Mouse (Mus musculus) embryonic facial prominence, embryonic 12.5 days (tissue): Measurements from ENCODE around the gene Ggact. TPM values are rescaled to one million over a fixed set of nuclear protein-coding genes. Genes with fewer than 3 reads are reported as not detected.

Experiments
- ATAC-seq: fragments of 200-750 bp; cut with Nextera tagmentation; 2 replicates; pipeline ENCODE4 v1.8.0; 2017; ENCODE audit not compliant: insufficient number of reproducible peaks, insufficient read depth, low FRiP score, low TSS enrichment
- H3K27ac ChIP-seq: fragments of 300-500 bp; sonication (generic); 2 replicates; pipeline ENCODE4 v1.5.1; 2016; ENCODE audit warnings: mild to moderate bottlenecking
- H3K27me3 ChIP-seq: fragments of 300-500 bp; sonication (generic); 2 replicates; pipeline ENCODE4 v1.6.1; 2016; ENCODE audit warnings: mild to moderate bottlenecking, moderate library complexity
- H3K36me3 ChIP-seq: fragments of 300-500 bp; sonication (generic); 2 replicates; pipeline ENCODE4 v1.6.1; 2016; ENCODE audit warnings: mild to moderate bottlenecking
- H3K4me1 ChIP-seq: fragments of 300-500 bp; sonication (generic); 2 replicates; pipeline ENCODE4 v1.6.1; 2016
- H3K4me2 ChIP-seq: fragments of 300-500 bp; sonication (generic); replicated peaks from 2 replicates; pipeline ENCODE4 v1.6.1; 2016; ENCODE audit warnings: mild to moderate bottlenecking, moderate library complexity
- H3K4me3 ChIP-seq: fragments of 300-500 bp; sonication (generic); 2 replicates; pipeline ENCODE4 v1.5.1; 2016; ENCODE audit warnings: mild to moderate bottlenecking
- H3K9ac ChIP-seq: fragments of 300-500 bp; sonication (generic); 2 replicates; pipeline ENCODE4 v1.6.1; 2016; ENCODE audit warnings: mild to moderate bottlenecking, moderate library complexity
- H3K9me3 ChIP-seq: fragments of 300-500 bp; sonication (generic); 2 replicates; pipeline ENCODE4 v1.6.1; 2016; ENCODE audit warnings: mild to moderate bottlenecking, moderate library complexity
- WGBS: fragments of 180-500 bp; shearing (Covaris S2); methylation state at CpG from one replicate; pipeline ENCODE4 v1.1.7; 2016; 5-methylcytosine and 5-hydroxymethylcytosine counted together
- polyA plus RNA-seq: library from polyadenylated mRNA; unstranded; fragments of >200 nt; fragmentation: Nextera tagmentation; extraction: Ambion mirVana; gene quantifications from 2 replicates; pipeline ENCODE4 v1.2.1, GENCODE M21; 2016

The Ggact gene
- polyA plus RNA-seq, 1 experiment from 2014 or later: 10.5 TPM

DNA sequence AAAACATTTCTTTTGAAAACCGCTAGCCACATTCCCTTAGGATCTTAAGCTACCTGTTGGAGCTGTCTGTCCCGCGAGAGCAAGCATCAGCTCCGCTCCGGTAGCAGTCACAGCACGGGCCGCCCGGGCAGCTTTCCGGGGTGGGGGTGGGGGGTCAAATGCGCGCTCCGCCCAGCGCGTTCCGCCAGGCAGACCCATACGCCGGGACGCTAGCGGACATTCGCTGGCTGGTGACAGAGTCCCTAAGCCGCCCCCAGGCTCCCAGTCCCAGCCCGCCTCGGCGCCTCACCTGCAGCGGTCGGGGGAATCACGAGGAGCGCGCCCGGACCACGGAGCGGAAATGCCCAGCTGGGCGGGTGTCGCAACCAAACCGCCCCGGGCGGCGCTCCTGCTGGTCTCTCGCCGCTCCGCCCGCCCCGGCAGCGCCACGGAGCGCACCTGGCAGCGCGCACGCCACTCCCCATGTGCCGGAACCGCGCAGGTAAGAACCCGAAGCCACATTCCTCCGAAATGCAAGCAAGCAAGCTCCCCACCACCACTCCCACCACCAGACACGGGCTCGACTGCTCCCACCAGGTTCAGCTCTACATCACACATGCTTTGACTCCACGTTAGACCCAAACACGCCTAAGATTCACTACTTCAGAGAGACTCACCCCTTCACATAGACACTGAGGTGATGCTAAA lies 602 bp downstream of the Ggact start:
- Histone ChIP-seq H3K9ac (peak overlapping the region; percentile 58), H3K36me3 (no peaks in the 10 kb centered on the region), H3K27me3 (no peaks in the 10 kb centered on the region), H3K9me3 (no peaks in the 10 kb centered on the region), H3K27ac (no peak overlapping the region), H3K4me3 (peak overlapping the region; percentile 53), H3K4me2 (peak overlapping the region; percentile 84), H3K4me1 (no peaks in the 10 kb centered on the region)
- WGBS: under 1% methylated on average over 54 of the region's 58 CpGs
- peak; percentile 79 for ATAC-seq

DNA sequence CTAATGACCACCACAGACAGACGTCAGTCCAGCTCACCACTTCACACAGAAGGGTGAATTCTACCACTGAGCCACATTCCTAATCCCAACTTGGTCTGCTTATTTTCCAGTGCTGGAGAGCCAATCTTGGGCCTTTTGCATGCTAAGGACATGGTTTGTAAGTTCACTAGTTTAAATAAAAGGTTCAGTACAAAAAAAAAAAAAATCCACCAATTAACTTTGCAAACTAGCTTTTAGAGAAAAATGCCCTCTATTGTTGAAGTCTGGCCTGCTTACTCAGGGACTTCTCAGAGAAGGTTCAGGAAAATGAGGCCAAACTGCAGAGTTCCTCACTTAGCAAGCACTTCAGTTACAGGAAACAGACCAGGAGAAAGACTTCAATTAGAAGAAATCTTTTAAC lies 1.4 kb downstream of the Ggact start:
- ATAC-seq: no peak
- H3K4me2 ChIP-seq: peak overlapping the region; percentile 84
- H3K4me1 ChIP-seq: no peaks in the 10 kb centered on the region
- no peak overlapping the region for H3K27ac ChIP-seq
- no peak overlapping the region for H3K9ac ChIP-seq
- no peaks in the 10 kb centered on the region for H3K27me3 ChIP-seq
- H3K9me3 ChIP-seq: no peaks in the 10 kb centered on the region
- no peaks in the 10 kb centered on the region for H3K36me3 ChIP-seq
- H3K4me3 ChIP-seq: peak overlapping the region; percentile 53
- WGBS: 38% methylated on average over 1 of the region's 1 CpGs

DNA sequence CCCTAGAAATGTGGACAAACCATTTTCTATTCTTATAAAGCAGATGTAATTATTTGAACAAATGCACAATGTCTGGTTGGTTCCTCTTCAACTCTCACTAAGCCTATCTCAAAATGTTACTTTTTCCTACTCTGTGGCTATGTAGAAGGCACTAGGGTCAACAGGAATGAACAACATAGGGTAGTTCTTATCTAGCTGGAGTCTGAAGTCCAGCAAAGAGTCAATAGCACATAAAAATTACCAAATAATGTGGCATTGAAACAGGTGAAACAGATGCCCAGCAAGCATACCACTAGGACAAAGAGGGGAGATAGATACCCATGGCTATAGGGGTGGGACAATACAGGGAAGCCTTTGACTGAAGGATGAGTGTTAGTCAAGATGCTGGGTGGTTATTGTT lies 2.3 kb downstream of the Ggact start:
- no peak overlapping the region for H3K9ac ChIP-seq
- no peaks in the 10 kb centered on the region for H3K9me3 ChIP-seq
- no peak for ATAC-seq
- H3K27me3 ChIP-seq: no peaks in the 10 kb centered on the region
- H3K4me1 ChIP-seq: no peaks in the 10 kb centered on the region
- H3K4me2 ChIP-seq: no peak overlapping the region
- no peak overlapping the region for H3K27ac ChIP-seq
- no peak overlapping the region for H3K4me3 ChIP-seq
- no peaks in the 10 kb centered on the region for H3K36me3 ChIP-seq

DNA sequence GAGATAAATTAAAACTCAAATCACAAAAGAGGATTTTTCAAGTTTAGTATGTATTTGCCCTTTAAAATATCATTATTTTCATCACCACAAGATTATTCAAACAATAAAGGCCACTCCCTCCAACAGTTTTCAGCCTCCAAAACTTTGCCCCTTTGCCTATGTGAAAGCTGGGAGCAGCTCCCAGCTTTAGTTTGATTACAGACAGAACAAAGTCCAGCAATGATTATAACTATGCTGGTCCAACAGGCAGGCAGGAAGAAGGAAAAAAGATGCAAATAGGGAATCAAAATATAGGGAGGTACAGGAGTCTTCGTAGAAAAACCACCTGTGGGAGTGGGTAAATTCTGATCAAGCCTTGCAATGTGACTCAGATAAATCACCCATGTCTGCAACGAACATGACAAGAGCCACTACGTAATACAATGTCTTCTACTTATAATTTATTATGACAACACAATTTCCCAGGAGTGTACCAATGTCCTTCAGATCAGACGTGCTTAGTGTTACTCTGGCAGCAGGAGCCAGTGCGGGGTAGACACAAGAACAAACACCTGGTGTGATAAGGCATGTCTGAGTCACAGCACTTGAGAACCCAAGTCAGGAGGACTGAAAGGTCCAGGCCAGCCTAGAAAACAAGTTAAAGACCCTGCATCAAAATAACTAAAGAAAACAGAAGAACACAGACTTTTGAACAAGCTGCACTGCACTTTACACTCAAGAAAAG lies 4.0 kb downstream of the Ggact start:
- no peaks in the 10 kb centered on the region for H3K36me3 ChIP-seq
- no peaks in the 10 kb centered on the region for H3K9me3 ChIP-seq
- H3K4me2 ChIP-seq: no peak overlapping the region
- H3K27ac ChIP-seq: no peak overlapping the region
- 82% methylated on average over 5 of the region's 5 CpGs for WGBS
- no peak overlapping the region for H3K4me3 ChIP-seq
- no peak for ATAC-seq
- H3K9ac ChIP-seq: no peak overlapping the region
- no peaks in the 10 kb centered on the region for H3K4me1 ChIP-seq
- no peaks in the 10 kb centered on the region for H3K27me3 ChIP-seq

DNA sequence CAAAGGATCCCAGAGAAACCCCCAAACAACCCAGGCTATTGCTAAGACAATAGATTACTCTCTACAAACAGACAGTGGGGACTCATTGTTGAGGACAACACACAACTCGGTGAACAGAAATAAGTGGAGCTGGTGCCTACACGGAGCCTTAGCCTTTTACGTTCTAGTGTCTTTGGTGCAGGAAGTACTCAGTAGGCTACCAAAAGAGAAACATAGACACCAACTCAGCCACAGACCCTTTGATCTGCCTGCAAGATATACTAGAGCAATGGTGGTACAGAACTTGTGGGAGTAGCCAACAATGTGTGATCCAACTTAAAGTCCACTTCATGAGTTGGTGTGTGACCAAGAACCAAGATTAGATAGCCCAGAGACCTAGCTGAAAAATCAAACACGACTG lies 5.5 kb downstream of the Ggact start:
- no peaks in the 10 kb centered on the region for H3K27me3 ChIP-seq
- no peak for ATAC-seq
- no peaks in the 10 kb centered on the region for H3K9me3 ChIP-seq
- H3K9ac ChIP-seq: no peak overlapping the region
- no peak overlapping the region for H3K4me3 ChIP-seq
- no peak overlapping the region for H3K27ac ChIP-seq
- no peak overlapping the region for H3K4me2 ChIP-seq
- WGBS: 94% methylated on average over 4 of the region's 4 CpGs
- no peaks in the 10 kb centered on the region for H3K36me3 ChIP-seq
- H3K4me1 ChIP-seq: no peaks in the 10 kb centered on the region

DNA sequence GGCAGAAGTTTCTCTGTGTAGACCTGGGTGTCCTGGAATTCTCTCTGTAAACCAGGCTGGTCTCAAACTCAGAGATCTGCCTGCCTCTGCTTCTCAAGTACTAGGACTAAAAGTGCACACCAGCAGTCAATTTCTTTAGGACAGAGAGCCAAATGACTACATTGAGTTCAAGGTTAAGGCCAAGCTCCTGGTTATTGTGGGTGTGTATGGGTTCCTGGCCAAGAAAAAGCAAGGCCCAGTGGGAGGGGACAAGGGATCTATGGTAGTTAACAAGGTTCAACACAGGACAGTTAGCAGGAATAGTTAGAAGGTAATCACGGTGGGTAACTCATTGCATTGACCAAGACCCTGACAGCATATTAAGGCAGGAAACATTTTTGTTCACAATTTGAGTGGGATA lies 8.6 kb downstream of the Ggact start:
- ATAC-seq: no peak
- Histone ChIP-seq H3K4me3 (no peak overlapping the region), H3K9ac (no peak overlapping the region), H3K4me2 (no peak overlapping the region), H3K27ac (no peak overlapping the region), H3K27me3 (no peaks in the 10 kb centered on the region), H3K36me3 (no peaks in the 10 kb centered on the region), H3K4me1 (peaks cover 7% of the 10 kb centered on the region; the same call in 1 of the 2 replicates), H3K9me3 (no peaks in the 10 kb centered on the region)
- 88% methylated on average over 1 of the region's 1 CpGs for WGBS

DNA sequence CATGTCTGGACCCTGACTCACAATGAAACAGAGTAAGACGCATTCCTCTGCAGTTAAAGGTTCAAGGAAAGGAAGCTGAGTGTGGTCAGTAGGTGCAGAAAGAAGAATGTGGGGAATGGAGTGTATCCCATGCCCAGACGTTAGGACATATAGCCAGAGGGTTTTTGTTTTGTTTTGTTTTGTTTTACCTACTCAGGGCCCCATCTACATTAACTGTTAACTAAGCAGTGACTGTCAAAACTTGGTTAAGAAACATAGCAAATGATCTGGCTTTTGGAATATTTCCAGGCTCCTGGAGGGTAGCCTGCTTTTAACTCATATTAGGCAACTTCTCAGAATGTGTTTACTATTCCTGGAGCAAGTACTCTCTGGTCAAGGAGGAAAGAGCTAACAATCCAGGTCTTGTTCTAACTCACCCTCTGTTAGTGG lies 9.6 kb downstream of the Ggact start:
- no peaks in the 10 kb centered on the region for H3K36me3 ChIP-seq
- no peak overlapping the region for H3K9ac ChIP-seq
- H3K4me1 ChIP-seq: peaks cover 7% of the 10 kb centered on the region; the same call in 1 of the 2 replicates
- H3K27me3 ChIP-seq: no peaks in the 10 kb centered on the region
- H3K4me3 ChIP-seq: no peak overlapping the region
- ATAC-seq: no peak
- 45% methylated on average over 2 of the region's 2 CpGs for WGBS
- H3K9me3 ChIP-seq: no peaks in the 10 kb centered on the region
- H3K4me2 ChIP-seq: no peak overlapping the region
- H3K27ac ChIP-seq: no peak overlapping the region

DNA sequence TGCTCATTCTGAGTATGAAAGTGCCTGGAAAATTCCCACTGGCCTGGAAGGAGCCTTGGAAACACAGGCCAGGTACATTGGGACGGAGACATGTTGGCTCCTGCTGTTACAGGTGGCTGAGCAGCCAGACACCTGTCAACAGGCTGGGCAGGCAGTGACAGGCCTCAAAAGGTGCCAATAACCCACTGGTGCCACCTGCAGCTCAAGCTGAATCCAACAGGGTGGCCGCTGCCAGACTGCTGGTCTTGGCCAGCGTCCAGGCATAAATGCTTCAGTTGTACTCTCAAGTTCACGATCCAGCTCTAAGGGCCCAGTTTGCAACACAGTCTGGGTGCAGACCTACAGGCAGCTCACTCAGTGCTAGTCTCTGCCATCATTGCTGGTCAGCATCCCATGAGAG lies 10.7 kb downstream of the Ggact start:
- Histone ChIP-seq H3K4me2 (no peak overlapping the region), H3K4me1 (peaks cover 7% of the 10 kb centered on the region; the same call in 1 of the 2 replicates), H3K9me3 (no peaks in the 10 kb centered on the region), H3K4me3 (no peak overlapping the region), H3K9ac (no peak overlapping the region), H3K27ac (no peak overlapping the region), H3K36me3 (no peaks in the 10 kb centered on the region), H3K27me3 (no peaks in the 10 kb centered on the region)
- WGBS: 74% methylated on average over 4 of the region's 4 CpGs
- no peak for ATAC-seq

DNA sequence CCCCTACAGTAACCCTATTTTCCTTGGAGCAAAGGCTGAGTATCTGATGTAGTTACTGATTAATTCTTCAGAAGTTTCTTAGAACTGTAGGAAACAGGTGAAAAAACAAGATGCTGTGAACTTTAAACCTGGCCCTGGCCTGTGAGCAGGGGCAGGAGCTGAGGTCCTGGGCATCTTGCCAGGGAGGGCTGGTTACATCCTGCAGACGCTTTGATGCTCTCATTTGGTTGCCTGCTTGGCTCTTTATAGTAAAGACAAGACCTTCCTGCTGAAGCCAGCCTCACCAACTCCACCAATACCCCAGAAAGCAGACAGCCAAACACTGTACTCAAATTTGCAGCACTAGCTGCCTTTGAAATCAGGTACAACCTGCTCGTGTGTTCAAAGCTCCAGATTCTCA lies 11.4 kb downstream of the Ggact start:
- Histone ChIP-seq H3K27ac (no peak overlapping the region), H3K9ac (no peak overlapping the region), H3K27me3 (no peaks in the 10 kb centered on the region), H3K4me3 (no peak overlapping the region), H3K4me2 (no peak overlapping the region), H3K9me3 (no peaks in the 10 kb centered on the region), H3K4me1 (peaks cover 7% of the 10 kb centered on the region; the same call in 1 of the 2 replicates), H3K36me3 (no peaks in the 10 kb centered on the region)
- ATAC-seq: no peak
- WGBS: 63% methylated on average over 2 of the region's 2 CpGs

DNA sequence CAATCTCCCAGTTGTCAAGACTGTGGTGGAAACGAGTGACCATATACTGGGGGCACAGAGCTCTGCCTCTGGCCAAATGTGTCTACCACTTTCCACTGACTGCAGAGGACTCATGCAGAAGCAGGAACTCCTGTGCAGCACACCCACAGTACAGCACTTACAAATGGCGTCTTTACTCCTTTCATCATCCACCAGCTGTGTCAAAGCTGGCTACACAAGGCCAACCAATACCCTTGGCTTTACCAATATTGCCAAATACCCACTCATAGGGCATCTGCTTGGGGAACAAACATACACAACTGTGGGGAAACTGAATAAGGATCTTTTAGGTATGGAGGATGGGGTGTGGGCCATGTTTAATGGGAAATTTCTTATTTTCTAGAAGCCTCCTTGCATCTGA lies 11.8 kb downstream of the Ggact start:
- WGBS: 84% methylated on average over 2 of the region's 2 CpGs
- Histone ChIP-seq H3K4me3 (no peak overlapping the region), H3K9ac (no peak overlapping the region), H3K4me2 (no peak overlapping the region), H3K36me3 (no peaks in the 10 kb centered on the region), H3K9me3 (no peaks in the 10 kb centered on the region), H3K4me1 (peaks cover 7% of the 10 kb centered on the region; the same call in 1 of the 2 replicates), H3K27ac (no peak overlapping the region), H3K27me3 (no peaks in the 10 kb centered on the region)
- no peak for ATAC-seq

DNA sequence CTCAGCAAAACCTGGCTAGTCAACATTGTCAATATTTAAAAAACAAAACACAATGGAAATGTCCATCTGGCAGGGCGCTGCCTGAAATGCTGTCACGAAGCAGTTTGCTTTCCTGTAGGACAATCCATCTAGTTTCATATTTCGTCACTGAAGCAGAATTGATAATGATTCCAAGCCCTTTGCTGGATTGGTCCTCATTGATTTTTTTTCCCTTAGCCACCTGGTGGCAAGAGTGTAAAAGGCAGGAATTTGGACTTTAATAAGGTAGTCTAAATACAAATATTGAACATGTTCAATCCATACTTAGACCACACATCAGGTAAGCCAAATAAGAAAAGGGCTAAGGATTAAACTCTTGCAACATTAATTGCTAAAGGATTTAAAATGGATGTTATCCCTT lies 12.4 kb downstream of the Ggact start:
- peaks cover 7% of the 10 kb centered on the region; the same call in 1 of the 2 replicates for H3K4me1 ChIP-seq
- no peak overlapping the region for H3K27ac ChIP-seq
- 63% methylated on average over 3 of the region's 3 CpGs for WGBS
- H3K27me3 ChIP-seq: no peaks in the 10 kb centered on the region
- H3K9me3 ChIP-seq: no peaks in the 10 kb centered on the region
- no peak for ATAC-seq
- no peak overlapping the region for H3K9ac ChIP-seq
- H3K4me3 ChIP-seq: no peak overlapping the region
- no peaks in the 10 kb centered on the region for H3K36me3 ChIP-seq
- no peak overlapping the region for H3K4me2 ChIP-seq

DNA sequence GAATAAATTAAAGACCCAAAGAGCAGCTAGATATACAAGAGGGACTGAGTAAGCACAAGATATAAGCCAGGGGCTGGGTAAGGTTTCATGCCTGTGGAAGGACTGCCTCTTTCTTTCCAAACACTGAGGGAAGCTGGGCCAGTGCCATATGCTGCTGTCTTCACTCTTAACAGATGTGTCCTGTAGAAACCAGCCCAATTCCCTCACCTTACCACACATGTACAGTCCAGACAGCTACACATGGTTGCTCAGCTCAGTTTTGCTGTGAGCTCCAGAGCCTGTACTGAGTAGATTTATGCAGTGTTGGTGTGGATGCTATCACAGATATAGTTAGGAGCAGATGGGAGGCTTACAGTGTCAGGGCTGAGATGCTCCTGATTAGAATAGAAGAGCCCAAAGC lies 12.9 kb downstream of the Ggact start:
- no peak overlapping the region for H3K4me3 ChIP-seq
- H3K9ac ChIP-seq: no peak overlapping the region
- peak overlapping the region; percentile 46; the same call in 1 of the 2 replicates for H3K27ac ChIP-seq
- no peaks in the 10 kb centered on the region for H3K27me3 ChIP-seq
- H3K4me1 ChIP-seq: peaks cover 7% of the 10 kb centered on the region; the same call in 1 of the 2 replicates
- no peak overlapping the region for H3K4me2 ChIP-seq
- no peaks in the 10 kb centered on the region for H3K9me3 ChIP-seq
- ATAC-seq: peak; percentile 82
- H3K36me3 ChIP-seq: no peaks in the 10 kb centered on the region
